Mouse (Mus musculus) regulatory T cell (primary cell): ENCODE data around the gene Csf2.

Source experiments
- in situ Hi-C: fragments of 300-600 bp; cut with MboI, MseI; formaldehyde crosslinking; loops from one replicate; pipeline ENCODE4 v1.15.1; 2025; ENCODE audit warnings: high pct_unique_total_duplicates

The Csf2 gene

DNA sequence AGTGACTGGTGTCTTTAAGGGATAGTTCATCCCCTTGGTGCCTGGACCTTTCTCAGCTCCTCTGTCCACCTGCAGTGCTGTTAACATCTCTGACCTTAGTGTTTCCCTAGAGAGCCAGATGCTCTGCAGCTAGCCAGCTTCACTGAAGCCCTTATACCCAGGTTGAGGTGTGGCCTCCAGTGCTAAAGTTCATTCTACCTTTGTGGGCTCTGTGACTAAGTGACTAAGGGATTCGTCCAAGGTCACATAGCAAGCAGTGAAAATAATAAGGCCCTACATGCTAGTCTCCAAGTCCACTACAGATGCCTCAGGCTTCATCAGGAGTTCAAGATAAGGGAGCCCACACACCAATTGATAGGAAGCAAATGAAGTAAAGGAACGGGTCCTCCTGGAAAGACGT is 7.0 kb downstream of the Csf2 start:
- in situ Hi-C loops, result no loop called here

DNA sequence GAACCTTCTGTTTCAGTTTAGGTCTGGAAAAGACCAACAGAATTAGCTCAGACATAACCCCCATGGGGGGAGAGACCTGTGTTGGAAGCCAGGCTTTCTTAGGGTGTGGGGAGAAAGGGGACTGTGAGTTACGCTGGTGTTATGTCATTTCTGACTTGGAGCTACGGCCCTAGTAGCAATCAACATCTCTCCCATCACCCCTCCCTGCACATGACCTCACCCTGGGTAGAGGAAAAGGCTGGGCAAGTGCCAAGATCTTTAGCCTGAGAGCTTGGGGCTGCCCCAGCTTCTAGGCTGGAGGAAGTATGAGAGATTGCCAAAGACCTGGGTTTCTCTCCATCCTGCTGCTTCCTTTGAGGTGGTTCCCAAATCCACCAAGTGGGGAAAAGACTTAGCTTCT is 12.5 kb downstream of the Csf2 start:
- in situ Hi-C loops, result no loop called here

DNA sequence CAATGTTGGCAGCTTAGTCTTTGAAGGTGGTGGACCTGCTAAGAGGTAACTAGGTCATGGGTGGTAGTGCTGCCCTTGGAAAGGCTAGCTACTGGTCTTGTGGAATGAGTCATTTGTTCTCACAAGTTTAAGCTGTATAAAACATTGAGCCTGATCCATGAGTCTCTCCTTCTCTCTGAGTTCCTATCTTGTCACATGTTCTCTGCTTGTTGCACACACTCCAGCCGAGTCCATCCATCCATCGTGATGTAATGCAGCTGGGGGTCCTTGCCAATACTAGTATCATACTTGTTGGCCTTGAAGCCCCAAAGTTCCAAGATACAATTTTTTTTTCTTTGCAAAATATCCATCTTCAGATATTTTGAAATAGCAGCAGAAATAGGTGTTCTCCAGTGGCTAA is 22.0 kb downstream of the Csf2 start:
- in situ Hi-C loops, result loop anchor here (5.0 kb wide), 1 partner anchor 80 kb away; no protein-coding TSS in a partner anchor

DNA sequence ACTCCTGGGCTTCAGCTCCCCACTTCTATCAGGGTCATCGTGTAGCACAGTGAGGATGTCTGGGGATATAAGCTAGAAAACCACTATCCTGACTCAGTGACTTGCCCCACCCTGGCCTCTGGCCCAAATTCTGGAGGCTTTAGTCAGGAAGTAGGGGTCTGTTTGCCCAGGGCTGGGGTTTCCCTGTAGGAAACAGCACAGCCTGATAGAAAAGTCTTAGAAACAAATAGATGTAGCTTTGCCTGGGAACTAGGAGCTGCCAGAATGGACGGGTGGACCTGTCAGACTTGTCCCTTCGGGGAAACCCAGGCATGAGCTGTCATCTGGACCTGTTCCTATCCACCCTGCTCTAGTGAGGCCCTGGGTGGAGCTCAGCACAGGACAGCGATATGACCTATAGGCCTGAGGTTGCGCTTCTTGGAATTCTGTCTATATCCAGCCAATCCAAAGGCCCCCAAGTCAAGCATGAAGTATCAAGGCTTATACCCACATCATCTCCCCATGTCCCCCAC is 24.9 kb downstream of the Csf2 start:
- in situ Hi-C loops, result no loop called here

DNA sequence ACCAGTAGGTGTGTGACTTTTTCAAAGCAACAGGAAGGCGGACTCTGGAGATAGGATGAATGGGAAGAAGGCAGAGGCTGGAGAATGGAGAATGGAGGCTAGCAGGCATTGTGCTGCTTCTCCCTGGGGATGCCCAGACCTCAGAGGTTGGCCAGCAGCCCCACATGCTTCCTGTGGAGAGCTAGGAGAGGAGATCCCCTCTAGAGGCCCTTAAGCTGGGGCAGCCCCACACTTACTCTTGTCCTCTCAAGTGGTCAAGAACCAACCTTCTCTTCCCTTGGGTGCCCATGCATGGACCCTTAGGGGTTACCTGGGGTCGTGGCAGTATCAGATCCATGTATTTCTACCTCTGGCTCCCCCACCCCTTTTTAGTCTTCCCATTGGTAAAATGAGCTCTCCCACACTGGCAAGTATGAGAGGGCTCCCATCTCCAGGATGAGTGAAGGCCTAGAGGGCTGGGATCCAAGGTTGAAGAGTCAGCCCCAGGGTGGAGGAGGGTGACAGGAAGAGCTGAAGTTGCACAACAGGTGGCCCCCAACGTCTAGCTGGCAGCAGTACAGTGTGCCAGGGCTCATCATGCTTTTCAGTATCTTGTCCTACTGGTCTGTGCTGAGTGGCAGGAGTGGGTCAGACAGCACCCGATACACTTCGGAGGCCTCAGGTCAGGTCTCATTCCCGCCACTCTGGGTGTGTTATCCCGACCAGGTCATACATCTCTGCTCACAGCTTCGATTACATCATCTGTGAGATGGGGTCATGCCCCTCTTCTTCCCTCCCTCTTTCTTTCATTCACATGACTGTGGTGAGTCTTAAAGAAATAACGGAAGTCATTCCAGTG is 25.6 kb downstream of the Csf2 start:
- in situ Hi-C loops, result no loop called here

DNA sequence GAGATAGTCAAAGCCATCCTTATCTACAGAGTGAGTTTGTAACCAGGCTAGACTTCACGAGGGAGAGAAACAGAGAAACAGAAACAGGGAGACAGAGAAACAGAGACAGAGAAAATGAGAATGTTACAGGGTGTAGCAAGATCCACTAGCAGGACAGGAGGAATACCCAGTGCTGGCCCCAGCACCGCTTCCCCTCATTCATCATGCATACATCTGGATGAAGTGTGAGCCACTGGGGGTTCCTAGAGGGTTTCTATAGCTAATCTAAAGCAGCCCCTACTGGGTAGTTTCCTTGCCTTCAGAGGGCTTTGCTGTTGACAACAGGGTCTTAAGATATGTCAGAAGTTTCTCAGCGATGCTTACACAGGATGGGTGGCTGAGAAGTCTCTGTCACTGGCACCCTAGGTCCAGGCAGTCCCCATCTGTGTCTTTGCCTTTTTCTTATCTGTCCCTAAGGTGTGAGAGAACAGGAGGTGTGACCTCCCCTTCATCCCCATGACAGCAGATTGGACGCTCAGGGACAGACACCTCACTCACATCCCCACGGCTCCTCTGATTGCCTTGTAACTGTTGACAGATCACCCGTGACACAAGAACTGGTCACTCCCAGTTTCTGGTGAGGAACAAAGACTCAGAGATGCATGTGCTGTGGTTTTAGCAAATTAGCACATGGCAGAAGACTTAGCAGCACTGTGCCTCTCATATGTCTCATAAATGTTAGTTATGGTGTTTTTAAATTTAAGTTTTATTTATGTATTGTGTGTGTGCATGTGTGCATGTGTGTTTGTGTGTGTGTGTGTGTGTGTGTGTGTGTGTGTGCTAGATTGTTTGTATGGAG is 29.3 kb downstream of the Csf2 start:
- in situ Hi-C loops, result no loop called here

DNA sequence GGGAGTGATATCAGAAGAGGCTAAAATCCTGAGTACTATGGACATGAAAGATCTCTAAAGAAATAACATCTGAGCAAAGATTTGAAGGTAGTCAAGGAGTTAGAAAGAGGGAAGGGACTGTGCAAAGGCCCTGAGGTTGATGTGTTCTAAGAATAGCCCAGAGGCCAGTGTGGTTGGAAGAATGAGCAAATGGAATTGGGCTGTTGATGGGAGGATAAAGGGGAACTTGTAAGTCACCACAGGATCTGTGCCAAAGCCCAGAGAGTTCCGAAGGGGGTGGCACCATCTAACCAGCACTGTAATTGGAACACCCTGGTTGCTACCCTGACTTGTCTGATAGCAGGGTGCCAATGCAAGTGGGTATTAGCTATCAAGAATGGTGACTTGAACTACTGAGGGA is 30.3 kb downstream of the Csf2 start:
- in situ Hi-C loops, result no loop called here

DNA sequence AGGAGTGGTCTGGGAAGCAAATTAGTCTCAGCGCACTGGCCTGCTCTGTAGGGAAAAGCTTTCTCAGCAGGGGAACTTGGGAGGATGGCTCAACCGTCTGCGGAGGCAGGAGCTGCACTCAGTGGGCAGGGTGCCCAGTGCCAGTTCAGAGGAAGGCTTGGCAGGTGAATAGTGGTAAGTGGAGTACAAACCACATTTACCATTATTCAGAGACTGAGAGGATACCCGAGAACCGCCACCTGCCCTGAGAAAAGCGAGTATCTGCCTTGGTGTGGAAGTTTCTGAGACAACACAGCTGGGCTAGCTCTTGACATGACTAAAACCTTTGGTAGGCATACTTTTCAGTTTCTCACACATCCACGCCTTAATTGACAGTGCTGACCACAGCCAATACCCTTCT is 32.1 kb downstream of the Csf2 start:
- in situ Hi-C loops, result no loop called here

DNA sequence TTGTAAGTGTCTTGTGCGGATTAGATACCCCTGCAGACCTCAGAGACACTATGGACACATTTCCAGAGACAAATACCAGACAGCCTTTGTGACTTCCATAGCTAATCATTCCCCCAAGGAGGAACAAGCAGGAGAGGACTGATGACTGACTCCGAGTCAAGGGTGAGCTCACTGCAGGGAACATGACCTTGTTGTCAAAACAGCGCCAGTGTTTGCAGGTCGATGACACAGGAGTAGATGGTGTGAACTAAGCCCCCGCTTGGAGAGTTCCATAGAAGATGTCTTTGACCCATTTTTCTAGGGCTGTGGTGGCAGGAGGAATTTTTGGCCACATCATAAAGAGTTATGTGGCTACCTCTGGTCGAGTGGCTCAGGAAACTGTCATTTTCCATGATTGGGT is 33.4 kb downstream of the Csf2 start:
- in situ Hi-C loops, result no loop called here

DNA sequence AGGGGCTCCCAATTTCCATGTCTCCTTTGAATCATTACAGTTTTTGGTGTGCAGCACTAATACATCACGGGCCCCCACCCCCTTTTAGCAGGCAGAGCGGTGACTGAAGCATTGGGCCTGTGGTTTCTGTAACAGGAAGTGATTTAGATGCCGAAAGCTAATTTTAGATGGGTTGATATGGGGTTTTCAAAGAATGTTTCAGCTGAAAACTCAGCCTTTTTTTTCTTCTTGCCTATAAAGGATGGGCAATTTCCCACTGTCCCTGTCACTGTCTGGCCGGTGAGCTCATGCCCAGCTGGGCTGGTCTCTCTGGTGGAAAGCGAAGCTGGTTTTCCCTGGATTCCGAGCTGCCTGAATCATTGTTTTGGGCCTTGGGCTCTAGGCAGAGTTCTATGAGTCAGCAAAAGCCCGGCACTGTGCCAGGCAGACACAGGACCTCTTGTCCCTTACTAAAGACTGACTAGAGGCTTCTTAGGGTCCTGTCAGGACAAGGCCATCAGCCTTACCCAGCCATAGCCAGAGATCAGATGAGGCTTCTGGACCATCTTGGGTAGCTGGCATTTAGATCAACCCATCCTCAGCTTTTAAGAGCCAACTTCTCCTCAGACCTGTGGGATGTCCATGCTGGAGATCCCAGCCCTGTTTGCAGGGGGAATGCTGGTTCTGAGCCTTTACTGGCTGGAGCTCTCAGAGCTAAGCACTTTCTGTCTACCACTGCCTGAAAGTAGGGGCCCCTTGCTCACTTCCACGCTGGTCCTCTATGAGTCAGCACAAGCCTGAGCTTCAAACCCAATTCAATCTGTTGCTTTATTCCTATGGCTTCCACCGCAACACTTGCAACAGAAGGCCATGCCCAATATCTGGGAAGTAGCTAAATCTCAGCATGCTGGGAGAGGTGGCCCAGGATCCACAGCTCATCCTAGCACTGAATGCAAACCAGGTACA is 34.7 kb downstream of the Csf2 start:
- in situ Hi-C loops, result no loop called here

DNA sequence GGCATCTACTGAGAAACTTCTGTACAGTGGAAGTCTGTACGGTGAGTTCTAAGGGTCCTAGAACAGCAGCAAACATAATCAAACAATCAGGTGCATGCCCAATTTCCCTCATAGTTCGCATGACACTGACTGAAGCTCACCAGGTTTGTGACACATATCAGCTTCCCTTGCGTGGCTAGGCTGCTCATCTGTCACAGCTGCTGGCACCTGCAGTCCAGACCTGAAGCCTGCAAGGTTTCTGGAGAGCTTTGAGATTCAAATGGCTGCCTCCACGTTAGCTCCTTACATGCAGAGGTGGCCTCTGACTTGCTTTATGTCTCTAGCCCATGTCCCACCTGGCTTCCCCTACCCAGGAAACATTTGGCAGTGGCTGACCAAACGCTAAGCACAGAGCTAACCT is 35.8 kb downstream of the Csf2 start:
- in situ Hi-C loops, result no loop called here

DNA sequence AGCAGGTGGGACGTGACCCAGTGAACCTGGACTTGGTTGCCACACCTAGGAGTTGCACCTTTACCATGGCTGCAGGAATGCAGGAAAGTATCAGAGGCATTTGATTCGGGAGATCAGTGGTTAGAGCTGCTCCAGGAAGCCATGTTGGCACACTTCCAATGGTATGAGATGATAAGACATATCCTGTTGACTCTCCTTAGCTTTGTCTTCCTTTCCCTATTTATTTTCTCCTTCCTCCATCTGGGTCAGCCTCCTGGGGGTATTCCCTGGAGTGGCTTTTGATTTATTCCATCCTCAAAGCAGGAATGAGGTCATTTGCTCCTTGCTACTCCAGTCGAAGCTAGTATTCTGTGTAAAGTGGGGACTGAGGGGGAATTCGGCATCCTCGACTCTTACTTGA is 42.5 kb downstream of the Csf2 start:
- in situ Hi-C loops, result no loop called here

DNA sequence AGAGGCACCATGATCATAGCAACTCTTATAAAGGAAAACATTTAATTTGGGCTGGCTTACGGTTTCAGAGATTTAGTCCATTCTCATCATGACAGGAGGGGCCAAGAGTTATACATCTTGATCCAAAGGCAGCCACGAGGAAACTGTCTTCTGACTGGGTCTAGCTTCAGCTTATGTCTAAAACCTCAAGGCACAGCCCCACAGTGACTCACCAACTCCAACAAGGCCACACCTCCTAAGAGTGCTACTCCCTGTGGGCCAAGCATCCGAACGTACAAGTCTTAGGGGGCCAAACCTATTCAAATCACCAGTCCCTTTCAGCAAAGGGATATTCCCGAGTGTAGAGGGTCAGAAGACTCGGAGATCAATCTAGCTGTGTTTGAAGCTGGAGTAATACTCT is 44.1 kb downstream of the Csf2 start:
- in situ Hi-C loops, result no loop called here

DNA sequence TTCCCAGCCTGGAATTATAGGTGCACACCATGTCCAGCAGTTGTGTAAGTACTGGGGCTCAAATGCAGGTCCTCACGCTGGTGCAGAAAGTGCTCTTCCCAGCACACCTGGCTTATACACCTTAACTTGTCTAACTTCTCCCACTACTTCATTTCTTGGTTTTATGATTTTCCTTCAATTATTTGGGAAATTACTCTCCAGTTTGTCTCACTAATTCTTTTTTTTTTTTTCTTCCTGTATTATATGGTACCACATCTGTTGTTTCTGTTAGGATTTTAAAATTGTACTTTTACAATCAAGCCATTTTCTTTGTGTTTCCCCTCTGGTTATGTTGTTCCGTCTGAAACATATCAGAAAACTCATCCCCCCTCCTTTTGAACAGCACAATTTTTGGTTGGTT is 44.7 kb downstream of the Csf2 start:
- in situ Hi-C loops, result no loop called here

DNA sequence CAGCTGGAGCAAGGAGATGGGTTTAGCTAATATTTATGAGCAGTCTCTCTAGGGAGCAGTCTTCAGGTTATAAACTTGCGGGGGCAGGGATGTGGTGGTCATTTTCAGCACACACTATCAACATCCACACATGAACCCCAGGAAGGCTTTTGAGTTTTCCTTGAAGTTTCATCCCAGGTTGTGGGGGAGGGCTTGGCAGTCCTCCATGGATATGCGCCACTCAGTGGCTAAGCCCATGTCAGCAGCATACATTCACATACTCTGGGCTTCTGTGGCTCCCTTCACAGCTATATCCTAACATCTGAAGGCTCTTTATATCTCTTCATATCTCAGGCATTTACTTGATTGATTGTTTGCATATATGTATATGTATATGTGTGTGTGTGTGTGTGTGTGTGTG is 46.3 kb downstream of the Csf2 start:
- in situ Hi-C loops, result no loop called here

DNA sequence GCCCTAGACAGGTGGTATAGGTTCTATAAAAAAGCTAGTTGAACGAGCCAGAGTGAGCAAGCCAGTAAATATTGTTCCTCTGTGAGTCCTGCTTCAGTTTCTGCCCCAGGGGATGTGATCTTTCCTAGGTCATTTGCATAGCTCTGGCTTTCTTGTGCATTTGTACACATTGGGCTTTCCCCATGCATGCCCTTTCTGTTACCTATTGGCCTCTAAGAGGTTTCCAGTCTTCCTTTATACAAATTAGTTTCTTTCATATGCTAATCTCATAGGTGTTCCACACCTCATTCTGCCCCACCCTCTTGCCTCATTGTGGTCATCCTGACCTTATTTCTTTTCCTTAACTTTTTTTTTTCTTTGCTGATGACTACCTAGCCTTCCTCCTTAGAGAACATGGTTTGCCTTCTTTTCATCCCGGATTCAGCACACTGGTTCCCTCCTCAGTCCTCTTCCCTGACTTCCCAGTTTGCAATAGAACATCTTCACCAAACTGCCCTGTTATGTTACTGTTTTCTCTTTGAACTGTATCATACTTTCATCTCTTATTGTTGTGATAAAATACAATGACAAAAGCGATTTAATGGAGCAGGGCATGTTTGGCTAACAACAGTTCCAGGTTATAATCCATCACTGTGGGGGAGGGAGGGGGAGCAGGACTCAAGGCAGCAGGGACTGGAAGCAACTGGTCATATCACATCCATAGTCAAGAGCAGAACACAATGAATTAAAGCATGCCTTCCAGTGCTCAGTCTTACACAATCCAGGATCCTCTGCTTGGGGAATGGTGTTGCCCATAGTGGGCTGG is 47.4 kb downstream of the Csf2 start:
- in situ Hi-C loops, result no loop called here

DNA sequence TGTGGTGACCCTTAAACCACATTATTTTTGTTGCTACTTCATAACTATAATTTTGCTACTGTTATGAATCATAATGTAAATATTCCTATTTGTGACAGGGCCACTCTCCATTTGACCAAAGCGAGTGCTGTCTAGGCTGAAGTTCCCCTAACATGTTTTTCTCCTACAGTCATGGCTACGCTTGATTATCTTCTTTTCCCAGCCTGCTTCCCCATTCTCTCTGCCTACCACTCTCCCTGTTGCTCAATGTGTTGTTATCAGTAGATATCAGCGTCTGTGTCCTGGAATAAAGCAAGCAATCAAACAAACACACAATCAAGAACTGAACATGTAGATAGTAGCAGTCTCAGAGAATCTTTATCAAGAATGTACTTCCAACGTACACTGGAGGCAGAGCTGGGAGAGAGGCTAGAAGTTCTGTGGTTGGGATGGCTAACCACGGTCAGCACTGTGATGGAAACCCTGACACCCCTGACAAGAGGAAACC is 48.1 kb downstream of the Csf2 start:
- in situ Hi-C loops, result no loop called here
